Mouse (Mus musculus): Measurements from ENCODE around the gene Pex12. TPM values are rescaled to one million over a fixed set of nuclear protein-coding genes. Genes with fewer than 3 reads are reported as not detected.
A peak's percentile ranks its signal among the peaks of the same experiment; 100 is the strongest.
"Not testable (repeated sequence)": the region's sequence is repeated elsewhere in the genome, so short reads cannot be mapped to it uniquely, and the experiment has no call there.

Pex12 gene
- polyA plus RNA-seq, 1 experiment from 2014 or later = 15.2 TPM

DNA sequence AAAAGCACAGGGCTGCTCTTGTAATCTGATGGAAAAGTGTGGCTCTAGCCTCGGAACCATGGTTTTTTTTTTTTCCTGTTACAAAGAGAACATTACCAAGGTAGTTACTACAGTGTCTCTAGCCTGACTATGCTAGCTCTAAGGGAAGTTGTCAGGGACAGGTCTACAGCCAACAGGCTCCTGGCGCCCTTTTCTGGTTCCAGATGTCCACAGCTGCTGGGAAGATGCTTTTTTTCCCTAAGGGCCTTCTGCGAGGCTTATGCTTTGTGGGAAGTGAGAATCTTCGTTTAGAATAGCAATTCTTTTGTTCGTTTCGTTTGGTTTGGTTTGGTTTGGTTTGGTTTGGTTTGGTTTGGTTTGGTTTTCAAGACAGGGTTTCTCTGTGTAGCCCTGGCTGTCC is 22.7 kb downstream of the Pex12 start:
- H3K9me3 ChIP-seq = no peaks in the 10 kb centered on the region
- no peaks in the 10 kb centered on the region for H3K4me1 ChIP-seq
- no peaks in the 10 kb centered on the region for H3K36me3 ChIP-seq (replicated peaks)
- WGBS = 73% methylated on average over 6 of the region's 6 CpGs
- no peak overlapping the region for H3K27ac ChIP-seq (replicated peaks)
- no peak for DNase-seq (ENCODE audit: low spot score)
- 0 out of 2 replicates have a peak, but pooled peaks cover 10% of the 10 kb centered on the region for H3K27me3 ChIP-seq (replicated peaks; ENCODE audit: low read depth, poor library complexity, severe bottlenecking)
- H3K4me3 ChIP-seq = no peak overlapping the region

DNA sequence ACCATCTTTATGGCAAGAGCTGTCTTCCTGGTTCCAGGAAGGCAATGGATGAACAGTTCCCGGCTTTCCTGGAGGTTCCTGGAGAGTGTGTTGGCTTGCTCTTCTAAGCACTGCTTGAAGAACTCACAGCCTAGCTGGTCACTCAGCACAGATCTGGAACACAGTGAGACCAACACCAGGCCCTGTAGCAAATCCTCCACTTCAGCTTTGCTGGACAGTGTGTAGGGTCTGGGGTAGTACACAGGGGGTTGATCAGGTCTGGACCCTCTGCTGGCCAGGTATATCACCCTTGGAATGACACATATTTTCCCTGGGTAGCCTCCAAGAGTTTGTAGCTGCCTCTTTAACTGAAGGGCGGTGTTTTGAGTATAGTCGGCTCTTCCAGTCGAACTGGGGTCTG is 23.4 kb downstream of the Pex12 start:
- Histone ChIP-seq H3K36me3 (replicated peaks) (no peaks in the 10 kb centered on the region), H3K4me1 (no peaks in the 10 kb centered on the region), H3K4me3 (no peak overlapping the region), H3K27ac (replicated peaks) (no peak overlapping the region), H3K9me3 (no peaks in the 10 kb centered on the region), H3K27me3 (replicated peaks; ENCODE audit: low read depth, poor library complexity, severe bottlenecking) (0 out of 2 replicates have a peak, but pooled peaks cover 10% of the 10 kb centered on the region)
- WGBS = 85% methylated on average over 4 of the region's 4 CpGs
- no peak for DNase-seq (ENCODE audit: low spot score)

DNA sequence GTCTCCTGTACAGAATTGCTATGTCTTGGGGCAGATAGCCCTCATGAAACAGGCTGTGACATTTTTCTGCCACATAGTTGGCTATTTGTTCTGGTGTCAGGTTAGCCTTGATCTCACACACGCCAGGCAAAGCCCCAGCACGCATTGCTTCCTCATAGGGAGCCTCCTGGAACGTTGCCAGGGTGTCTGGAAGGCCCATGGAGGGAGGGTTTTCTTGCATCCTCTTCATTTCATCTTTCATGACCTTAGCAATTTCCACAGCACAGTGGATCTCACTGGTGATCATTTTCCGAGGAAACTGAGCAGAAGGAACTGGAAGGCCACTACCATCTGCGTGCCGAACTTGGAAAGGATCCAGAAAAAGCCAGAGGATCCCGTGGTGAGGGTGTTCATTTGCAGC is 26.1 kb downstream of the Pex12 start:
- H3K4me3 ChIP-seq = no peak overlapping the region
- H3K27ac ChIP-seq (replicated peaks) = no peak overlapping the region
- 0 out of 2 replicates have a peak, but pooled peaks cover 10% of the 10 kb centered on the region for H3K27me3 ChIP-seq (replicated peaks; ENCODE audit: low read depth, poor library complexity, severe bottlenecking)
- no peaks in the 10 kb centered on the region for H3K36me3 ChIP-seq (replicated peaks)
- no peaks in the 10 kb centered on the region for H3K4me1 ChIP-seq
- no peaks in the 10 kb centered on the region for H3K9me3 ChIP-seq
- DNase-seq (ENCODE audit: low spot score) = no peak
- 75% methylated on average over 7 of the region's 7 CpGs for WGBS

DNA sequence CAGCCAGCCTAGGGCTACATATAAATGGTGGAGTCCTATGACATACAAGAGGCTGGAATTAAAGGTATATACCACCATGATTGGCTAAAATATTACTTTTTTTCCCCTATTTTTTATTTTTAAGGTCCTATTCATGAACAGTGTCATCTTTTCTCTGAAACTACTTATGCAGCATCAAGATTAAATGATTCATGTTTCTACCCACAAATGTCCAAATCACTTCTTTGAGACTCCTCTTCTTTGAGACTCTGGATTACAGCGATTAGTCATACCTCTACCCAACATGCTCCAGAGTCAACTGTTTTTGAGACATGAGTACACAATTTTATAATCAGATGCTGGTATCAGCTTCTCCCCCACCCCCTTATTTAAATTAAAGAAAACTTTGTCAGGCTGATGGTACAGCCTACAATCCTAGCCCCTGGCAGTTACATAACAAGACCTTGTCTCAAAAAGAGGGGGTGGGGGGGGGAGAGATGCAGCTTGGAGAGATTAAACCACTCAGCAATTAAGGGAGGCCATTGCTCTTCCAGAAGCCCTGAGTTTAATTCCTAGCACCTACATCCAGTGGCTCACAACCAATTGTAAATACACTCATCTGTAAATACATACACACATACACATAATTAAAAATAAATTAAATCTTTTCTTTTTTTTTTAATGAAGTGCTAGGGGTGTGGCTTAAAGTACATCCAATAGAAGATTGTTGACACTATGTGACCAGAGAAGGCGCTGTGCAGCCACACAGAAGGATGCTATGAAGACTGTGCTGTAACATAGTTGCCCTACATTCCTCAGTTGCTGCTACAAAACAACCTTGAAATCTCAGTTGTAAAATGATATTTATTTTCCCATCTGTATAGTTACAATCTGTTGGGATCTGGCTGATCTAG is 30.2 kb downstream of the Pex12 start:
- Histone ChIP-seq H3K27ac (replicated peaks) (no peak overlapping the region), H3K27me3 (replicated peaks; ENCODE audit: low read depth, poor library complexity, severe bottlenecking) (0 out of 2 replicates have a peak, but pooled peaks cover 13% of the 10 kb centered on the region), H3K9me3 (no peaks in the 10 kb centered on the region), H3K4me3 (no peak overlapping the region), H3K36me3 (replicated peaks) (no peaks in the 10 kb centered on the region), H3K4me1 (0 out of 2 replicates have a peak, but pooled peaks cover 4% of the 10 kb centered on the region)
- WGBS = 25% methylated on average over 2 of the region's 2 CpGs
- DNase-seq (ENCODE audit: low spot score) = peak; percentile 27

DNA sequence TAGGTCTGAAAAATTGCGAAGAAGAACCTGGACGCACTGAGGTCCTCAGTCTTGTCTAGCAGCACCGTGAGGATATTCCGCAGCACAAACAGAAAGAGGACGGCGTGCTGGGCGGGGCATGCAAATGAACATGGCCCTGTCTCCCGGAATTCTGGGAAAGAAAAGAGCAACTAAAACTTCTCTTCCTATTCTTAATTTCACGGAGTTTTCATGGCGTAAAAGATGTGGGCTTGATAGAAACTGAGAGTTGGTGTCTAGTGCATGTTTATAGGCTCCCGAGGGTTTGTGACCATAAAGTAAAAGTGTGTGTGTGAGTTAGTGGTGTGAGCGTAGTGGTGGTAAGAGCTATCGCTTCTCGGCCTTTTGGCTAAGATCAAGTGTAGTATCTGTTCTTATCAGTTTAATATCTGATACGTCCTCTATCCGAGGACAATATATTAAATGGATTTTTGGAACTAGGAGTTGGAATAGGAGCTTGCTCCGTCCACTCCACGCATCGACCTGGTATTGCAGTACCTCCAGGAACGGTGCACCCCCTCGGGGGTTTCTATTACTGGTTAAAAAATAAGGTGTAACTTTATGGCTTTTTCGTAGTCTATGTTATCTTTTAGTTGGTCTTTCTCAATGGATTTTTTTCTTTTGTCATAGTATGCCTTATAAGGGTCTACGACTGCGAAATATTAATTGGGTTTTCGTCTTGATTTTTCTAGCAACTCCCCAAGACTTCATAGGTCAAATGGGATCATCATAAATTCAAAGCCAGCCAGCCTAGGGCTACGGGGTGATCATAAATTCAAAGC is 31.0 kb downstream of the Pex12 start:
- Histone ChIP-seq H3K27me3 (replicated peaks; ENCODE audit: low read depth, poor library complexity, severe bottlenecking) (0 out of 2 replicates have a peak, but pooled peaks cover 10% of the 10 kb centered on the region), H3K9me3 (no peaks in the 10 kb centered on the region), H3K4me3 (peak overlapping the region; percentile 64), H3K4me1 (0 out of 2 replicates have a peak, but pooled peaks cover 4% of the 10 kb centered on the region), H3K36me3 (replicated peaks) (no peaks in the 10 kb centered on the region), H3K27ac (replicated peaks) (peak overlapping the region; percentile 93)
- WGBS = under 1% methylated on average over 26 of the region's 26 CpGs
- peak; percentile 82 for DNase-seq (ENCODE audit: low spot score)

DNA sequence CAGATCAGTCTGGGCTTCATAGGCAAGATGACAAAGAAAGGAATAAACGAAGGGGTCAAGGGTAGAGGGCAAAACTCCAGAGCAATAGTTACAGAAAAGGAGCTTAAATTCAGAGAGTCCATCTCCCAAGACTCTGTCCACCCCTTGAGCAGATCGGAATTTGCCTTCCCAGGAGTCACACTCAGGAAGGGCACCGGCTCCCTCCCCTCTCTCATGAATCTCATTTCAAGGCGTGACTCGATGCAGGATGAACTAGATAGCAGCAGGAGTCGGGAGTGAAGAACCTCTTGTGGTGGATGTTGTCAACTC is 31.6 kb downstream of the Pex12 start:
- H3K4me1 ChIP-seq = 0 out of 2 replicates have a peak, but pooled peaks cover 4% of the 10 kb centered on the region
- H3K36me3 ChIP-seq (replicated peaks) = no peaks in the 10 kb centered on the region
- peak overlapping the region; percentile 93 for H3K27ac ChIP-seq (replicated peaks)
- no peak for DNase-seq (ENCODE audit: low spot score)
- no peaks in the 10 kb centered on the region for H3K9me3 ChIP-seq
- peak overlapping the region; percentile 64 for H3K4me3 ChIP-seq
- WGBS = 2% methylated on average over 6 of the region's 6 CpGs
- H3K27me3 ChIP-seq (replicated peaks; ENCODE audit: low read depth, poor library complexity, severe bottlenecking) = 0 out of 2 replicates have a peak, but pooled peaks cover 7% of the 10 kb centered on the region

DNA sequence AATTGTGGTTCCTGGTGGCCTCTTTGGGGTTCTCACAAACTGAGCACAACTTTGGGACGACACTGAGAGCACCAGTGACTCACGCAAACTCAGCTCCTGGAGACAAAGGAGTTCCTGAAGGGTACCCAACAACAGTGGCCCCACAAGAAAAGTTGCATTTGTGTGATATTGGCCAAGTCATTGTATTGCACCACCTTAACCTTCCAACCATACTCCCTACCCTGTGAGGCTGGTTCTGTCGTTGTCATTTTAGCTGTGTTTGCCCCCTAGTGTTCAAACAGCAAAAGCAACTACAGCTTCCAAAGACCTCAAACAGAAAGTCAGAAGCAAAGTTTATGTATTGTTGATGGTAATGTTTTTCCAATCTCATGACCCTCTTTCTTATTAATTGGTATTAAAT is 39.2 kb downstream of the Pex12 start:
- no peaks in the 10 kb centered on the region for H3K9me3 ChIP-seq
- WGBS = 63% methylated on average over 3 of the region's 3 CpGs
- no peak overlapping the region for H3K4me3 ChIP-seq
- H3K4me1 ChIP-seq = no peaks in the 10 kb centered on the region
- H3K27ac ChIP-seq (replicated peaks) = no peak overlapping the region
- no peak for DNase-seq (ENCODE audit: low spot score)
- no peaks in the 10 kb centered on the region for H3K27me3 ChIP-seq (replicated peaks; ENCODE audit: low read depth, poor library complexity, severe bottlenecking)
- H3K36me3 ChIP-seq (replicated peaks) = no peaks in the 10 kb centered on the region

DNA sequence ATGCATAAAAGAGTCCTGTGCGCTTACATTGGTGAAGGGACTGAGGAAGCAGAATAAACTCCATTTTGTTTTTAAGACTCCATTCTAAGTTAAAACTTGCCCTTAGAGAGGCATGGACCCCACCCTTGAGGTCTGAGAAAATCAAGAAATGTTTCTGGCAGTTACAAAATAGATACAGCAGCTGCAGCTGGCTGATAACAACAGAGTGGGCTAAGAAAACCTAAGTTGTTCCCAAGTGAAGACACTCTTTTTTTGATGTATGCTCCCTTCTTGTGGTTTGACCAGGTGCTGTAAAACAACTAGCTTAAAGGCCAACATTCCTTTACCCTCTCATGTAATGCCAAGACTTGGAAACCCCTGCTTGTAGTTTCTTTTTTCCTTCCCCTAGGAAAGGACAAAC is 39.7 kb downstream of the Pex12 start:
- H3K4me1 ChIP-seq = no peaks in the 10 kb centered on the region
- WGBS = 94% methylated on average over 1 of the region's 1 CpGs
- no peak overlapping the region for H3K4me3 ChIP-seq
- no peaks in the 10 kb centered on the region for H3K27me3 ChIP-seq (replicated peaks; ENCODE audit: low read depth, poor library complexity, severe bottlenecking)
- DNase-seq (ENCODE audit: low spot score) = no peak
- H3K36me3 ChIP-seq (replicated peaks) = no peaks in the 10 kb centered on the region
- no peak overlapping the region for H3K27ac ChIP-seq (replicated peaks)
- H3K9me3 ChIP-seq = no peaks in the 10 kb centered on the region

DNA sequence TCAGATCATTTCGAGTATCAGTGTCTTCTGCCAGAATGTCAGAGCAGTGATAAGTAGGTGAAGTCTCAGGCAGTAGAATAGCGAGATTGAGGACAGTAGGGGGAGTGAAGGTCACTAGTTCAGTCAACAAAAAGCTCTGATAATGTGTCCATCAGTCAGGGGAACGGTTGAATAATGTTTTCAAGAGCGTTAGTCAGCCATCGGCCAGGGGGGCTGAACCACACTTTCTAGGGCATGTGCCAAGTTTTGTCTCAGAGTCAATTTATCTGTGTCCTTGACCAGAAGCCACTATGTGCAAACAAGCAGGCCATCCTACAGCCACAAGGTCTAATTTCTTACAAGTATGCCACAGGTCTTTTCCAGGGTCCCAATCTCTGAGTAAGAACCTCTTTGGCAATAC is 45.2 kb downstream of the Pex12 start:
- WGBS = 71% methylated on average over 5 of the region's 5 CpGs
- H3K9me3 ChIP-seq; DNase-seq (ENCODE audit: low spot score); H3K4me3 ChIP-seq; H3K27me3 ChIP-seq (replicated peaks; ENCODE audit: low read depth, poor library complexity, severe bottlenecking); H3K4me1 ChIP-seq; H3K27ac ChIP-seq (replicated peaks); H3K36me3 ChIP-seq (replicated peaks): not testable (repeated sequence)

Other genes starting within 250 kb of the Pex12 start
- gene Slfn2, start 237.5 kb downstream of the Pex12 start, polyA plus RNA-seq (2016; fragmentation: Nextera tagmentation; extraction: Ambion mirVana) = 0.64 and 0.97 TPM in 2 replicates
- gene Slfn1, start 185.7 kb downstream of the Pex12 start, polyA plus RNA-seq (2016; fragmentation: Nextera tagmentation; extraction: Ambion mirVana) = not detected in 2 replicates
- gene Slfn4, start 127.4 kb downstream of the Pex12 start, polyA plus RNA-seq (2016; fragmentation: Nextera tagmentation; extraction: Ambion mirVana) = not detected in 2 replicates
- 0.45 and 0.65 TPM in 2 replicates for gene Slfn3, start 111.3 kb downstream of the Pex12 start, polyA plus RNA-seq (2016; fragmentation: Nextera tagmentation; extraction: Ambion mirVana)
- 0.09 and 0.37 TPM in 2 replicates for gene Slfn14, start 15.9 kb downstream of the Pex12 start, polyA plus RNA-seq (2016; fragmentation: Nextera tagmentation; extraction: Ambion mirVana)
- 64.9 and 71.3 TPM in 2 replicates for gene Ap2b1, start 3.6 kb downstream of the Pex12 start, polyA plus RNA-seq (2016; fragmentation: Nextera tagmentation; extraction: Ambion mirVana)
- gene Rasl10b, start 106.6 kb upstream of the Pex12 start, polyA plus RNA-seq (2016; fragmentation: Nextera tagmentation; extraction: Ambion mirVana) = 2.6 and 3.1 TPM in 2 replicates
- gene Gas2l2, start 126.9 kb upstream of the Pex12 start, polyA plus RNA-seq (2016; fragmentation: Nextera tagmentation; extraction: Ambion mirVana) = not detected in 2 replicates
- 0.68 TPM in 1 of 2 replicates, not detected in the other for gene 1700020L24Rik, start 135.1 kb upstream of the Pex12 start, polyA plus RNA-seq (2016; fragmentation: Nextera tagmentation; extraction: Ambion mirVana)
- 1.3 and 1.5 TPM in 2 replicates for gene Mmp28, start 160.5 kb upstream of the Pex12 start, polyA plus RNA-seq (2016; fragmentation: Nextera tagmentation; extraction: Ambion mirVana)
- gene Taf15, start 170.5 kb upstream of the Pex12 start, polyA plus RNA-seq (2016; fragmentation: Nextera tagmentation; extraction: Ambion mirVana) = 12.4 and 12.7 TPM in 2 replicates
- gene Heatr9, start 219.6 kb upstream of the Pex12 start, polyA plus RNA-seq (2016; fragmentation: Nextera tagmentation; extraction: Ambion mirVana) = not detected in 2 replicates
- gene Ccl5, start 227.9 kb upstream of the Pex12 start, polyA plus RNA-seq (2016; fragmentation: Nextera tagmentation; extraction: Ambion mirVana) = not detected in 2 replicates